Mouse (Mus musculus) hindbrain, embryonic 13.5 days (tissue): ENCODE data around the gene Mrpl42. TPM values are rescaled to one million over a fixed set of nuclear protein-coding genes. Genes with fewer than 3 reads are reported as not detected.

Experiments used
- ATAC-seq: fragments of 200-750 bp; cut with Nextera tagmentation; 2 replicates; pipeline ENCODE4 v1.8.0; 2017; ENCODE audit warnings: moderate TSS enrichment; ENCODE audit not compliant: low FRiP score
- H3K27ac ChIP-seq: fragments of 300-500 bp; sonication (generic); 2 replicates; pipeline ENCODE4 v1.5.1; 2015; ENCODE audit warnings: inconsistent platforms, mild to moderate bottlenecking, moderate library complexity
- H3K27me3 ChIP-seq: fragments of 300-500 bp; sonication (generic); 2 replicates; pipeline ENCODE4 v1.6.1; 2015; ENCODE audit warnings: mild to moderate bottlenecking, inconsistent platforms
- H3K36me3 ChIP-seq: fragments of 300-500 bp; sonication (generic); 2 replicates; pipeline ENCODE4 v1.6.1; 2015; ENCODE audit warnings: mild to moderate bottlenecking, inconsistent platforms
- H3K4me1 ChIP-seq: fragments of 300-500 bp; sonication (generic); replicated peaks from 2 replicates; pipeline ENCODE4 v1.6.1; 2015; ENCODE audit warnings: inconsistent platforms
- H3K4me2 ChIP-seq: fragments of 300-500 bp; sonication (generic); 2 replicates; pipeline ENCODE4 v1.6.1; 2015; ENCODE audit warnings: inconsistent platforms, mild to moderate bottlenecking, moderate library complexity
- H3K4me3 ChIP-seq: fragments of 300-500 bp; sonication (generic); 2 replicates; pipeline ENCODE4 v1.5.1; 2015; ENCODE audit warnings: mild to moderate bottlenecking, inconsistent platforms
- H3K9ac ChIP-seq: fragments of 300-500 bp; sonication (generic); 2 replicates; pipeline ENCODE4 v1.6.1; 2015; ENCODE audit warnings: mild to moderate bottlenecking, inconsistent platforms
- H3K9me3 ChIP-seq: fragments of 300-500 bp; sonication (generic); 2 replicates; pipeline ENCODE4 v1.6.1; 2016; ENCODE audit warnings: inconsistent platforms
- WGBS: fragments of 180-500 bp; shearing (Covaris S2); methylation state at CpG from one replicate; pipeline ENCODE4 v1.1.7; 2015; 5-methylcytosine and 5-hydroxymethylcytosine counted together
- polyA plus RNA-seq: library from polyadenylated mRNA; unstranded; fragments of >200 nt; fragmentation: Nextera tagmentation; extraction: Ambion mirVana; gene quantifications from 2 replicates; pipeline ENCODE4 v1.2.1, GENCODE M21; 2015

Mrpl42 gene
- polyA plus RNA-seq, 1 experiment from 2014 or later = 268 TPM

- H3K27me3 ChIP-seq = no peaks in the 10 kb centered on the region
- no peaks in the 10 kb centered on the region for H3K4me1 ChIP-seq
- H3K9ac ChIP-seq = no peak overlapping the region
- no peak overlapping the region for H3K27ac ChIP-seq
- no peaks in the 10 kb centered on the region for H3K36me3 ChIP-seq
- H3K9me3 ChIP-seq = no peaks in the 10 kb centered on the region
- WGBS = 81% methylated on average over 4 of the region's 4 CpGs
- H3K4me3 ChIP-seq = no peak overlapping the region
- H3K4me2 ChIP-seq = no peak overlapping the region
- ATAC-seq = no peak
These were observed 59.4 kb downstream of the Mrpl42 start for GRCm38 (mm10) chr10:95442334-95442733.

- Histone ChIP-seq H3K4me3 (no peak overlapping the region), H3K9me3 (no peaks in the 10 kb centered on the region), H3K4me1 (no peaks in the 10 kb centered on the region), H3K27ac (no peak overlapping the region), H3K36me3 (no peaks in the 10 kb centered on the region), H3K27me3 (no peaks in the 10 kb centered on the region), H3K9ac (no peak overlapping the region), H3K4me2 (no peak overlapping the region)
- no peak for ATAC-seq
- 61% methylated on average over 2 of the region's 2 CpGs for WGBS
These were observed 61.2 kb downstream of the Mrpl42 start for GRCm38 (mm10) chr10:95440566-95440965.

- Histone ChIP-seq H3K4me2 (no peak overlapping the region), H3K36me3 (no peaks in the 10 kb centered on the region), H3K27me3 (no peaks in the 10 kb centered on the region), H3K4me3 (no peak overlapping the region), H3K4me1 (no peaks in the 10 kb centered on the region), H3K27ac (no peak overlapping the region), H3K9me3 (no peaks in the 10 kb centered on the region), H3K9ac (no peak overlapping the region)
- WGBS = 87% methylated on average over 10 of the region's 10 CpGs
- ATAC-seq = no peak
These were observed 61.9 kb downstream of the Mrpl42 start for GRCm38 (mm10) chr10:95439718-95440339.

GRCm38 (mm10) chr10:95438941-95439340, 62.8 kb downstream of the Mrpl42 start:
- H3K27ac ChIP-seq = no peak overlapping the region
- 76% methylated on average over 11 of the region's 11 CpGs for WGBS
- H3K4me1 ChIP-seq = no peaks in the 10 kb centered on the region
- H3K27me3 ChIP-seq = no peaks in the 10 kb centered on the region
- H3K36me3 ChIP-seq = no peaks in the 10 kb centered on the region
- H3K9me3 ChIP-seq = no peaks in the 10 kb centered on the region
- H3K4me2 ChIP-seq = no peak overlapping the region
- ATAC-seq = no peak
- H3K4me3 ChIP-seq = no peak overlapping the region
- no peak overlapping the region for H3K9ac ChIP-seq

Other genes starting within 250 kb of the Mrpl42 start
- 10.3 and 11.7 TPM in 2 replicates for gene Cradd, start 177.8 kb downstream of the Mrpl42 start, polyA plus RNA-seq
- gene Socs2, start 84.8 kb downstream of the Mrpl42 start, polyA plus RNA-seq = 118 and 138 TPM in 2 replicates
- gene Ube2n, start 13.2 kb upstream of the Mrpl42 start, polyA plus RNA-seq = 403 and 411 TPM in 2 replicates
- 74.6 and 76.5 TPM in 2 replicates for gene Nudt4, start 62.2 kb upstream of the Mrpl42 start, polyA plus RNA-seq
- not detected in 2 replicates for gene Anapc15-ps, start 171.5 kb upstream of the Mrpl42 start, polyA plus RNA-seq